8 mouse cellular contexts compared by ENCODE assay signal in the genomic region with DNA sequence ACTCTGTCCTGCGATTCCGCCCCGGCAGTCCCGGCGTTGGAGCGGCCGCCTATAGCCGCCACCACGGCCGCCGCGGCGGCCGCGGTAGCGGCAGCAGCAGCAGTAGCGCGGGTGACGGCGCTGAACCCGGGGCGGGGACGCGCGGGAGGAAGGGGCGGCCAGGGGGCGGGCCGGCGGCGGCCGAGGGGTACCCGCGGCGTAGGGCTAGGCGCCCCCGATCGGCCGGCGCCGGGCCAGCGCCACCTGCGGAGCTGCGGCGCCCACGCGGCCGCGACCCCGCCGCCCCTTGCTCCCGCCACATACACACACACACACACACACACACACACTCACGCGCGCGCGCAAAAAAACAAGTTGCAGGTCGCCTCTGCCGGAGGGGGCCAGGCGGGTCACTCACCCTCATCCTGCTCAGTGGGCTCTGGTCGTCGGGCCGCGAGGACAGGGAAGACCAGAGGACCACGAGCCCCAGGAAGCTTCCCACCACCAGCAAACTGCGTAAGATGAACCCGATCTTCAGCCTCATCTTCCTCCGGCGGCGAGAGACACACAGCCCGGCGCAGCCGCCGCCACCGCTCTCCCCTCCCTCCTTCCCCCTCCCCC. TPM values are rescaled to one million over a fixed set of nuclear protein-coding genes. Genes with fewer than 3 reads are reported as not detected.
DNase-seq lines count a peak whose midpoint lies in the region; ATAC-seq and TF ChIP-seq lines count a peak whose summit lies in the region.

A gene (minus strand): TSS at position 577 of the 600 bp plus-strand sequence.

- peak; percentile 46 for ATAC-seq in CD4-positive, CD25-positive, alpha-beta regulatory T cell, adult 4 months
- ATAC-seq in forebrain, embryonic 12.5 days (ENCODE audit: low FRiP score) = peak; percentile 90
- ATAC-seq in neural tube, embryonic 15.5 days (ENCODE audit: low FRiP score) = peak; percentile 93

- peak within 1 kb of the TSS; percentile 90 for H3K9ac ChIP-seq in forebrain, embryonic 12.5 days
- H3K9ac ChIP-seq in neural tube, embryonic 15.5 days (replicated peaks) = peak within 1 kb of the TSS; percentile 97

- intact Hi-C loops in heart, postnatal 10 days (cut with DNase I) = loop anchor here (2.0 to 10.0 kb wide), 3 partner anchors 76 to 308 kb away; no protein-coding TSS in a partner anchor

- 0 out of 2 replicates have a peak, but pooled peaks cover 5% of the 10 kb centered on the region for H3K27me3 ChIP-seq in forebrain, embryonic 12.5 days
- no peaks in the 10 kb centered on the region for H3K27me3 ChIP-seq in neural tube, embryonic 15.5 days (replicated peaks)

- peak within 1 kb of the TSS; percentile 92 for H3K27ac ChIP-seq in forebrain, embryonic 12.5 days
- H3K27ac ChIP-seq in neural tube, embryonic 15.5 days (replicated peaks) = peak within 1 kb of the TSS; percentile 91

- no peaks in the 10 kb centered on the region for H3K9me3 ChIP-seq in forebrain, embryonic 12.5 days
- no peaks in the 10 kb centered on the region for H3K9me3 ChIP-seq in neural tube, embryonic 15.5 days (replicated peaks)

- DNase-seq in brain, adult 2 months (ENCODE audit: low read depth, low spot score) = peak; percentile 72
- peak; percentile 76 to 77 for DNase-seq in heart, postnatal 10 days
- peak; percentile 80 to 87 for DNase-seq in kidney, postnatal 4 days
- DNase-seq in lung, adult 2 months = peak; percentile 63
- DNase-seq in testis, postnatal 14 days (ENCODE audit: low spot score) = peak; percentile 72

- TF ChIP-seq POLR2A in lung, adult 2 months (IDR thresholded peaks at IDR 0.05; ENCODE audit: borderline replicate concordance, extremely low read depth, low read depth, low read length) = peak; percentile 21; the same call in 1 of the 2 replicates

- WGBS in forebrain, embryonic 12.5 days = under 1% methylated on average over 24 of the region's 74 CpGs
- 1% methylated on average over 70 of the region's 74 CpGs for WGBS in lung, adult 2 months
- under 1% methylated on average over 31 of the region's 74 CpGs for WGBS in neural tube, embryonic 15.5 days

- TF ChIP-seq CTCF in lung, adult 2 months (IDR thresholded peaks at IDR 0.05; ENCODE audit: insufficient read depth, low read length) = no peak

- H3K4me1 ChIP-seq in forebrain, embryonic 12.5 days = peaks cover 11% of the 10 kb centered on the region
- peaks cover 3% of the 10 kb centered on the region for H3K4me1 ChIP-seq in lung, adult 2 months (ENCODE audit: control insufficient read depth, insufficient read depth, low read length)
- H3K4me1 ChIP-seq in neural tube, embryonic 15.5 days = peaks cover 17% of the 10 kb centered on the region

- H3K36me3 ChIP-seq in forebrain, embryonic 12.5 days (replicated peaks) = no peaks in the 10 kb centered on the region
- no peaks in the 10 kb centered on the region for H3K36me3 ChIP-seq in neural tube, embryonic 15.5 days

- H3K4me2 ChIP-seq in forebrain, embryonic 12.5 days = peak within 1 kb of the TSS; percentile 92
- H3K4me2 ChIP-seq in neural tube, embryonic 15.5 days = peak within 1 kb of the TSS; percentile 91

- H3K4me3 ChIP-seq in forebrain, embryonic 12.5 days (replicated peaks) = peak within 1 kb of the TSS; percentile 88
- peak within 1 kb of the TSS; percentile 99 for H3K4me3 ChIP-seq in lung, adult 2 months (replicated peaks; ENCODE audit: extremely low read depth, low read depth, low read length)
- peak within 1 kb of the TSS; percentile 92 for H3K4me3 ChIP-seq in neural tube, embryonic 15.5 days (replicated peaks)

RNA-seq across cellular contexts. Expression of the gene that starts here (rescaled TPM):
- 10 to 100 TPM; 29.7 to 36.7 TPM for polyA plus RNA-seq in CD4-positive, CD25-positive, alpha-beta regulatory T cell, adult 4 months (2017; shearing (Covaris generic))
- polyA plus RNA-seq in forebrain, embryonic 12.5 days (2016; fragmentation: Nextera tagmentation; extraction: Ambion mirVana) = 18.8 and 18.9 TPM in 2 replicates
- total RNA-seq in heart, postnatal 10 days (2021) = 1 to 10 TPM; 5.7 to 6.5 TPM
- 2.0 and 2.1 TPM in 2 replicates for polyA plus RNA-seq in lung, adult 2 months (2012; rRNA removed)
- 11.7 and 15.0 TPM in 2 replicates for polyA plus RNA-seq in neural tube, embryonic 15.5 days (2015; fragmentation: Nextera tagmentation; extraction: Ambion mirVana)

Comparison
In these comparisons a context has a peak if more than half of its experiments do, and no peak if none do; other contexts are left out.
1. Peak in every context shown above with its lines: DNase-seq, ATAC-seq, H3K4me3 ChIP-seq and H3K27ac ChIP-seq.